Mouse (Mus musculus): ENCODE measurements around the gene Mief1. TPM values are rescaled to one million over a fixed set of nuclear protein-coding genes. Genes with fewer than 3 reads are reported as not detected.
A peak's percentile ranks its signal among the peaks of the same experiment; 100 is the strongest.

Gene Mief1
- polyA plus RNA-seq, 1 experiment from 2014 or later, result 33.8 TPM

DNA sequence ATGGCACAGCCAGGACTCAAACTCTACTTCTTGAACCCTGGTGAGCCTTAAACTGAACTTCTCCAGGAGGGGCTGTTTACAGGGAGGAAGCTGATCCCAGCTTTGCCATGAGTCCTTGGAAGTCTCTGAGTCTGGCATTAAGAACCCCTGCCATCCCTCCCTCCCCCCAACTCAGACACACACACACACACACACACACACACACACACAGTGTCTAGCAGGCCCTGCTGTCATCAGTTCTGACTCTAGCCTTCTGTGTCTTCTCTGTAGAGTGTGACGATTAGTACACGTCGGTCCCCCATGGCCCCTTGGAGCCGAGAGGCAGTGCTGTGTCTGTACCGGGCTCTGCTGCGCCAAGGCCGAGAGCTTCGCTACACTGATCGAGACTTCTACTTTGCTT, 1.7 kb downstream of the Mief1 start, which contains the start of gene AC140267.1:
TSS of gene AC140267.1 (plus strand) at position 301 of the 400 bp plus-strand sequence.
- no peak within 1 kb of the TSS for H3K27ac ChIP-seq (replicated peaks; ENCODE audit: low read depth, low read length)
- WGBS, result 95% methylated on average over 9 of the region's 9 CpGs

DNA sequence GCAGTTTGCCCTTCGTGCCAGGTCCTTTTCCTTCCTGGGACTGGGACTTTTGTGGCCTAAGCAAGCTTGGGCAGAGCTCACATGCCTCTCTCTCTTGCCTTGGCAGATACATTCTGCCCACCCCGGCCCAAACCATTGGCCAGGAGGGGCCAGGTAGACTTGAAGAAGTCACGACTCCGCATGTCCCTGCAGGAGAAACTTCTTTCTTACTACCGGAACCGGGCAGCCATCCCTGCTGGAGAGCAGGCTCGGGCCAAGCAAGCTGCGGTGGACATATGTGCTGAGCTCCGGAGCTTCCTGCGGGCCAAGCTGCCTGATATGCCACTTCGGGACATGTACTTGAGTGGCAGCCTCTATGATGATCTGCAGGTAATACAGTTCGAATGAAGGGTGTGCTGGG, 14.3 kb downstream of the Mief1 start:
- Histone ChIP-seq H3K9me3 (ENCODE audit: control insufficient read depth, low read length) (no peaks in the 10 kb centered on the region), H3K27ac (replicated peaks; ENCODE audit: low read depth, low read length) (no peak overlapping the region), H3K4me2 (ENCODE audit: low read depth, severe bottlenecking) (no peak overlapping the region), H3K4me3 (ENCODE audit: low read depth, low read length) (no peak overlapping the region), H3K4me1 (ENCODE audit: control insufficient read depth, insufficient read depth, low read length) (peaks cover 4% of the 10 kb centered on the region), H3K27me3 (ENCODE audit: control insufficient read depth, insufficient read depth, low read length) (no peaks in the 10 kb centered on the region), H3K9ac (ENCODE audit: low read length) (no peak overlapping the region), H3K36me3 (ENCODE audit: control insufficient read depth, insufficient read depth, low read length) (peaks cover 21% of the 10 kb centered on the region; the same call in 1 of the 2 replicates)
- WGBS, result 95% methylated on average over 12 of the region's 12 CpGs
- DNase-seq (ENCODE audit: low spot score) (no peak), ATAC-seq (ENCODE audit: insufficient number of reproducible peaks, low FRiP score, low TSS enrichment, low read depth) (no peak)

More for the DNA sequence above, 1.7 kb downstream of the Mief1 start, which contains the start of gene AC140267.1:
- H3K4me3 ChIP-seq (ENCODE audit: low read depth, low read length), result peak within 1 kb of the TSS; percentile 93
- H3K4me1 ChIP-seq (ENCODE audit: control insufficient read depth, insufficient read depth, low read length), result peaks cover 3% of the 10 kb centered on the region; the same call in 1 of the 2 replicates
- H3K27me3 ChIP-seq (ENCODE audit: control insufficient read depth, insufficient read depth, low read length), result no peaks in the 10 kb centered on the region
- ATAC-seq (ENCODE audit: insufficient number of reproducible peaks, low FRiP score, low TSS enrichment, low read depth) (no peak), DNase-seq (ENCODE audit: low spot score) (no peak)
- H3K36me3 ChIP-seq (ENCODE audit: control insufficient read depth, insufficient read depth, low read length), result peaks cover 8% of the 10 kb centered on the region; the same call in 1 of the 2 replicates
- H3K9ac ChIP-seq (ENCODE audit: low read length), result peak within 1 kb of the TSS; percentile 79; the same call in 1 of the 2 replicates
- no peaks in the 10 kb centered on the region for H3K9me3 ChIP-seq (ENCODE audit: control insufficient read depth, low read length)
- peak within 1 kb of the TSS; percentile 53 for H3K4me2 ChIP-seq (ENCODE audit: low read depth, severe bottlenecking)

- Histone ChIP-seq H3K9me3 (ENCODE audit: control insufficient read depth, low read length) (no peaks in the 10 kb centered on the region), H3K4me3 (ENCODE audit: low read depth, low read length) (no peak overlapping the region), H3K4me1 (ENCODE audit: control insufficient read depth, insufficient read depth, low read length) (peaks cover 9% of the 10 kb centered on the region), H3K9ac (ENCODE audit: low read length) (no peak overlapping the region), H3K4me2 (ENCODE audit: low read depth, severe bottlenecking) (no peak overlapping the region), H3K27ac (replicated peaks; ENCODE audit: low read depth, low read length) (no peak overlapping the region), H3K27me3 (ENCODE audit: control insufficient read depth, insufficient read depth, low read length) (no peaks in the 10 kb centered on the region), H3K36me3 (ENCODE audit: control insufficient read depth, insufficient read depth, low read length) (peaks cover 21% of the 10 kb centered on the region; the same call in 1 of the 2 replicates)
- 90% methylated on average over 1 of the region's 1 CpGs for WGBS
- no peak for ATAC-seq (ENCODE audit: insufficient number of reproducible peaks, low FRiP score, low TSS enrichment, low read depth)
- no peak for DNase-seq (ENCODE audit: low spot score)
These were observed 14.8 kb downstream of the Mief1 start for GRCm38 (mm10) chr15:80248596-80248995.

- Histone ChIP-seq H3K4me2 (ENCODE audit: low read depth, severe bottlenecking) (no peak overlapping the region), H3K9ac (ENCODE audit: low read length) (no peak overlapping the region), H3K4me1 (ENCODE audit: control insufficient read depth, insufficient read depth, low read length) (peaks cover 18% of the 10 kb centered on the region), H3K4me3 (ENCODE audit: low read depth, low read length) (no peak overlapping the region), H3K36me3 (ENCODE audit: control insufficient read depth, insufficient read depth, low read length) (peaks cover 19% of the 10 kb centered on the region; the same call in 1 of the 2 replicates), H3K27ac (replicated peaks; ENCODE audit: low read depth, low read length) (no peak overlapping the region), H3K9me3 (ENCODE audit: control insufficient read depth, low read length) (no peaks in the 10 kb centered on the region), H3K27me3 (ENCODE audit: control insufficient read depth, insufficient read depth, low read length) (no peaks in the 10 kb centered on the region)
- ATAC-seq (ENCODE audit: insufficient number of reproducible peaks, low FRiP score, low TSS enrichment, low read depth), result no peak
- no peak for DNase-seq (ENCODE audit: low spot score)
- WGBS, result 95% methylated on average over 10 of the region's 10 CpGs
These were observed 15.9 kb downstream of the Mief1 start for GRCm38 (mm10) chr15:80249672-80250071.

DNA sequence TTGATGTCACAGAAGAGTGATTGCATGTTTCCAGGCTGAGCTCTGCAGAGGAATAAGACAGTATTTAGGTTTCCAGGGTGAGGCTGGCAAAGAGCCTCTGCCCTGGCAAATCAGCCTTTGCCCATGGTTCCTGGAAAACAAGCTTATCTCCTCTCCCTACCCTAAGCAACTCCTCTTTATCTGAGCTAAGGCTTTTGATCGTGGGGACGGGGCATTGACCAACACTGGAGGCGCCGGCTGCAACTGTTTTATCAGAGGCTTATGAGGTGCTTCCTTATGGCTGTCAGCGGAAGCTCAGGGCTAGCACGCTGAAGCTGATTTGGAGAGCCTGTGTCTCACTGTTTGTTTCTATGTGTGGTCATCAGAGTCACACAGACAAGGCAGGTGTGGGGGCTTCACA, 16.8 kb downstream of the Mief1 start:
- H3K9me3 ChIP-seq (ENCODE audit: control insufficient read depth, low read length), result no peaks in the 10 kb centered on the region
- no peak overlapping the region for H3K27ac ChIP-seq (replicated peaks; ENCODE audit: low read depth, low read length)
- H3K4me3 ChIP-seq (ENCODE audit: low read depth, low read length), result no peak overlapping the region
- peaks cover 18% of the 10 kb centered on the region for H3K4me1 ChIP-seq (ENCODE audit: control insufficient read depth, insufficient read depth, low read length)
- DNase-seq (ENCODE audit: low spot score) (no peak), ATAC-seq (ENCODE audit: insufficient number of reproducible peaks, low FRiP score, low TSS enrichment, low read depth) (no peak)
- no peak overlapping the region for H3K9ac ChIP-seq (ENCODE audit: low read length)
- H3K27me3 ChIP-seq (ENCODE audit: control insufficient read depth, insufficient read depth, low read length), result no peaks in the 10 kb centered on the region
- H3K4me2 ChIP-seq (ENCODE audit: low read depth, severe bottlenecking), result no peak overlapping the region
- WGBS, result 82% methylated on average over 6 of the region's 6 CpGs
- peaks cover 19% of the 10 kb centered on the region; the same call in 1 of the 2 replicates for H3K36me3 ChIP-seq (ENCODE audit: control insufficient read depth, insufficient read depth, low read length)

DNA sequence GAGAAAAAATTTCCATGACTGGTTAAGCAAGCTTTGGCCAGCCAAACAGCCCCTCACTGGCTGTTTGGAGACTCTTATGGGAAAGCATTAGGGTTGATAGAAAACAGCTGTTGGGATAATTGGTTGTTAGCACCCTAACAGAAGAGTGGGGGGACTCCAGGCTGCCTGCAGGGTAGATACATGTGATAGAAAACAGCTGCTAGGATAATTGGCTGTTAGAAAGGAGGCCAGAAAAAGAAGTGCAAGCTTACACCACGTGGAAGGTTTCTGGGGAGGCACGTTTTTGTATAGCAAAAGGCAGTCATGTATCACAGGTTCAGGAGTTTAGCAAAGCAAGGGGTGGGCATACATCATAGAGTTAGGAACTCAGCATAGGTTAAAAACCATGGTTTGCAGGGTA, 19.7 kb downstream of the Mief1 start:
- Histone ChIP-seq H3K4me2 (ENCODE audit: low read depth, severe bottlenecking) (peak overlapping the region; percentile 69; the same call in 1 of the 2 replicates), H3K36me3 (ENCODE audit: control insufficient read depth, insufficient read depth, low read length) (peaks cover 30% of the 10 kb centered on the region; the same call in 1 of the 2 replicates), H3K9me3 (ENCODE audit: control insufficient read depth, low read length) (no peaks in the 10 kb centered on the region), H3K27ac (replicated peaks; ENCODE audit: low read depth, low read length) (peak overlapping the region; percentile 58), H3K27me3 (ENCODE audit: control insufficient read depth, insufficient read depth, low read length) (no peaks in the 10 kb centered on the region), H3K4me3 (ENCODE audit: low read depth, low read length) (no peak overlapping the region), H3K9ac (ENCODE audit: low read length) (no peak overlapping the region), H3K4me1 (ENCODE audit: control insufficient read depth, insufficient read depth, low read length) (peaks cover 27% of the 10 kb centered on the region)
- DNase-seq (ENCODE audit: low spot score) (peak; percentile 55), ATAC-seq (ENCODE audit: insufficient number of reproducible peaks, low FRiP score, low TSS enrichment, low read depth) (no peak)
- WGBS, result 2% methylated on average over 2 of the region's 2 CpGs

- Histone ChIP-seq H3K27ac (replicated peaks; ENCODE audit: low read depth, low read length) (peak overlapping the region; percentile 58), H3K4me3 (ENCODE audit: low read depth, low read length) (peak overlapping the region; percentile 100), H3K4me2 (ENCODE audit: low read depth, severe bottlenecking) (peak overlapping the region; percentile 69), H3K36me3 (ENCODE audit: control insufficient read depth, insufficient read depth, low read length) (peaks cover 27% of the 10 kb centered on the region; the same call in 1 of the 2 replicates), H3K27me3 (ENCODE audit: control insufficient read depth, insufficient read depth, low read length) (no peaks in the 10 kb centered on the region), H3K4me1 (ENCODE audit: control insufficient read depth, insufficient read depth, low read length) (peaks cover 27% of the 10 kb centered on the region), H3K9ac (ENCODE audit: low read length) (peak overlapping the region; percentile 66), H3K9me3 (ENCODE audit: control insufficient read depth, low read length) (no peaks in the 10 kb centered on the region)
- DNase-seq (ENCODE audit: low spot score) (no peak), ATAC-seq (ENCODE audit: insufficient number of reproducible peaks, low FRiP score, low TSS enrichment, low read depth) (no peak)
- WGBS, result 40% methylated on average over 6 of the region's 6 CpGs
These were observed 20.4 kb downstream of the Mief1 start for GRCm38 (mm10) chr15:80254207-80254606.

DNA sequence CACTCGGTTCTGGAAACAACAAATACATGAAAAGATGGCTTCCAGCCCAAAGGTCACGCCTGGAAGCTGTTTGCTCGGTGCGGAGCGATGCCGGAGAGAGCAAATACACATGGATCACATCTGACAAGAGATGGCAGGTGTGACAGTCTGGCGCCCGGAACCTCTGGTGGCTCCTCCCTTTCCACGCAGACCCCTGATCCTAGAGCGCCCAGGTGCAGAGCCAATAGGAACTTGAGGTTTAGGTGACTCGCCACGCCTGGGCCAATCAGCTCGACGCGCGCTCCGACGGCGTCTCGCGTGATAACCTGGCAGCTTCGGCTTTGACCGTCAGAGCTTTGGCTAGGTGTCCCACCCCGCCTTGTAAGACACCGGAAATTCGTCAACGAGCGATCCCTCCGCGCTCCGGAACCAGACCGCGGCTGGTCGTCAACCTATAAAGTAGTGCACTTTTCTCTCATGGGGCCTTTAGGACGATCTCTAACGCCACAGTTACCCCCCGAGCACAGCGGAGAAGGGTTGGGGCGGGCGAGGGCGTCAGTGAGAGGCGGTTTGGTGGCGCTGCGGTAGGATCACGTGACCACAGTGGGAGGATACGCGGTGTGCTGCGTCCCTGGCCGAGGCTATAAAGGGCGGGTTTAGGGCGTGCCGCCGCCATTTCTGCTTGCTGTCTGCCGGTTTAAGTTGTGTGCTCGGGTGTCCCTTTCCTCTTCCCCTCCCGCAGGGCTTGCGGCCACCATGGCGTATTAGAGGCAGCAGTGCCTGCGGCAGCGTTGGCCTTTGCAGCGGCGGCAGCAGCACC, 21.2 kb downstream of the Mief1 start, which contains the start of gene Atf4:
TSS of gene Atf4 (plus strand) at position 338 of the 799 bp plus-strand sequence.
- Histone ChIP-seq H3K9me3 (ENCODE audit: control insufficient read depth, low read length) (no peaks in the 10 kb centered on the region), H3K27ac (replicated peaks; ENCODE audit: low read depth, low read length) (peak within 1 kb of the TSS; percentile 94), H3K9ac (ENCODE audit: low read length) (peak within 1 kb of the TSS; percentile 99), H3K27me3 (ENCODE audit: control insufficient read depth, insufficient read depth, low read length) (no peaks in the 10 kb centered on the region), H3K4me2 (ENCODE audit: low read depth, severe bottlenecking) (peak within 1 kb of the TSS; percentile 84), H3K4me3 (ENCODE audit: low read depth, low read length) (peak within 1 kb of the TSS; percentile 100), H3K4me1 (ENCODE audit: control insufficient read depth, insufficient read depth, low read length) (peaks cover 27% of the 10 kb centered on the region), H3K36me3 (ENCODE audit: control insufficient read depth, insufficient read depth, low read length) (peaks cover 25% of the 10 kb centered on the region; the same call in 1 of the 2 replicates)
- WGBS, result under 1% methylated on average over 62 of the region's 62 CpGs
- ATAC-seq (ENCODE audit: insufficient number of reproducible peaks, low FRiP score, low TSS enrichment, low read depth) (peak; percentile 92), DNase-seq (ENCODE audit: low spot score) (peak; percentile 98)

All from limb, embryonic 11.5 days (tissue).